Mouse (Mus musculus) embryonic fibroblast, embryonic 13.5 days (primary cell): Measurements from ENCODE around the gene Cep170. TPM values are rescaled to one million over a fixed set of nuclear protein-coding genes. Genes with fewer than 3 reads are reported as not detected.

Experiments
- H3K27ac ChIP-seq: 2 replicates; pipeline ENCODE4 v1.5.1; 2012; ENCODE audit warnings: low read length, control low read depth, inconsistent platforms; ENCODE audit not compliant: insufficient read depth
- H3K4me1 ChIP-seq: 2 replicates; pipeline ENCODE4 v1.6.1; 2011; ENCODE audit warnings: low read length; ENCODE audit not compliant: control insufficient read depth, insufficient read depth
- H3K4me3 ChIP-seq: 2 replicates; pipeline ENCODE4 v1.5.1; 2011; ENCODE audit warnings: mild to moderate bottlenecking, control low read depth, low read length; ENCODE audit not compliant: insufficient read depth
- CTCF ChIP-seq: IDR thresholded peaks from 2 replicates; pipeline ENCODE4 v1.5.1; 2011; ENCODE audit warnings: mild to moderate bottlenecking, control low read depth, low read length, moderate library complexity, borderline replicate concordance; ENCODE audit not compliant: insufficient read depth
- POLR2A ChIP-seq: IDR thresholded peaks from 2 replicates; pipeline ENCODE4 v1.6.1; 2011; ENCODE audit warnings: low read depth, mild to moderate bottlenecking, control low read depth, low read length, moderate library complexity
- polyA plus RNA-seq: library from polyadenylated mRNA; stranded (reverse); fragments of >200 nt; gene quantifications from 2 replicates; pipeline ENCODE4 v1.2.4, GENCODE M21; 2011; ENCODE audit warnings: low read depth; ENCODE audit not compliant: missing spikeins, insufficient read length

Gene Cep170
- polyA plus RNA-seq, 1 experiment, result 117 TPM

DNA sequence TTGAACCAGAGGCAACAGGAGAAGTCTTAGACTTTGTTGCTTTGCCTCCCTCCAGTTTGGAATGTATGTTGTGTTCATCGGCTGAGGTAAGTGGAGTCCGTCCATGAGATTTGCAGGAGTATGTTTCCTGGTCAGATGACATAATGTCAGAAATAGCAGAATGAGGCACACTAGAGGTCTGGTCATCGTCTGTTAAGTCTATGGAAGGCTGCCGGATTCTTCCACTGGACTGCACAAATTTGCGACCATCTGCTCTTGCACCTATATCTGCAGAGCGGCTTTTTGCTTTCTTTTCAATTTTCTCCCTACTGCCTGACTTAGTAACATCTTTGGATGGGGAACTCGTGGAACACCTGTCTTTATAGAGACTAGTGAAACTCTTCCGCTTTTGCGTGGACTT is 58.3 kb downstream of the Cep170 start:
- Histone ChIP-seq H3K4me3 (no peak overlapping the region), H3K4me1 (no peaks in the 10 kb centered on the region), H3K27ac (no peak overlapping the region)
- no peak for TF ChIP-seq CTCF
- no peak for TF ChIP-seq POLR2A

DNA sequence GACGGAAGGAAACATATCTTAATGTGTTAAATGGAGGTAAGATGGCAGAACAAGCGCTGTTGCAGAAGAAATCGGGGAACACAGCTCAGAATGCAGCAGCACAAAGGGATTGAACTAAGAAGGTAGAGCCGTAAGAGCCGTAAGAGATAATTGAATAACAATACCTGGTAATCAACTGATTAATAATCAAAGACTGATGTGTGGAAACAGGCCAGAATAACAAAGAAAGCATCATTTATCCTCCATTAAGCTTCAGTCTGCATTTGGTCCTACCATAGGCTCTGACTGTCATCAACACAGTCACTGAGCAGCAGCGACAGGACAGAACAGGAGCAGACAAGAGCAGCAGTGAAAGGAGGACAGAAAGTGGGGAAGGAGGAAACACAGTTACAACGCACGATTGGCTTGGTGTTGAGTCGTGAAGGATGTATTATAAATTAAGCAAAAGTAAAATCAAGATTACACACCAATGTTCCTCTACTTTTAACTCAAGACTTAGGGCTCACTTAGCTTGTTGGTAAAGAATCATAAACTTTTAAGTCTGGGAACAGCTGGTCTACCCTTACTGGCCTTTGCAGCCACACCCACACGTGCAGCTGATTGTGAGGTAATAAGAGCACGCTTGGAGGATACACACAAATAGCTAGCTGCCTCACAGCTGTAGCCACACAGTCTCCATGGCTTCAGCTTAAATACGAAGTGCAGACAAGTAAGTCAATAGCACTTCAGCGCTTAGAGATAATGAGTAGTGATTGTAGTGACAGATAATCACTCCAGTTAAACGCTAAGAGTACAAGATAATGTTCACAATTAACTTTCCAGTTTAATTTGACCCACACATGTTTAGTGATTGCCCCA is 59.8 kb downstream of the Cep170 start:
- no peak for TF ChIP-seq CTCF
- TF ChIP-seq POLR2A, result no peak

DNA sequence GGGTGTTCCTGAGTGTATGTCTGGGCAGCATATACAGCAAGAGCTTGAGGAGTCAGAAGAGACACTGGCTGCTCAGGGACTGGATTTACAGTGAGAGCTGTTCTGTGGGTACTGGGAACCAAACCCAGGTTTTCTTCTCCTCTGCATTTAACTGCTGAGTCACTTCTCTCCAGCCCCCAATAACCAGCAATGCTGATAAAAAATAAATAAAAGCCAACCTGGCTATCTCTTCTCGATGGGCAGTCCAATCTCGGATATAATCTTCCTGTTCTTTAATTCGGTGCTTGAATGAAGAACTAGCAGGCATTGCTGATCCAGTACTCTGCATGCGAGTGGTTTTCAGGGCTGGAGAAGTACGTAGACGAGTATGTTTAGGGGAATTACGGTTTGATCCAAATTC is 64.2 kb downstream of the Cep170 start:
- Histone ChIP-seq H3K4me1 (no peaks in the 10 kb centered on the region), H3K27ac (no peak overlapping the region), H3K4me3 (no peak overlapping the region)
- TF ChIP-seq POLR2A (no peak), CTCF (no peak)

More for the DNA sequence above, 59.8 kb downstream of the Cep170 start:
- Histone ChIP-seq H3K4me1 (no peaks in the 10 kb centered on the region), H3K4me3 (no peak overlapping the region), H3K27ac (no peak overlapping the region)

DNA sequence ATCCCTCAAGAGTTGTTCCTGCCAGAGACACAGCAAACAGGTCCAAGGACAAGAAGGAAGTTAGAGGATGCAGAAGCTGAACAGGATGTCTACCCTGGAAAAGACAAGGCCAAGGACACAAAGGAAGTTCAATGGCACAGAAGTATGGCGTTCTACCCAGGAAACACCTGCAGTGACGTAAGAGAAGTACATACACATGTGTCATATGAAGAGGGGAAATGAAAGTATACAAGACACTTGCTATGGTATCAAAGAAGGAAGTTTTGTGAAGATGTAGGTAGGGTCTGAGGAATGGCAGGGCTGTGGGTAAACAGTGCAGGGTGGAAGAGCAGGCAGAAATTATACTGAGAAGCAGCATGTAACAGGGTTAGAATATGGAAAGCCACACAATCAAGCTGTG is 81.0 kb downstream of the Cep170 start:
- Histone ChIP-seq H3K4me1 (no peaks in the 10 kb centered on the region), H3K27ac (no peak overlapping the region)
- TF ChIP-seq CTCF (no peak), POLR2A (no peak)

DNA sequence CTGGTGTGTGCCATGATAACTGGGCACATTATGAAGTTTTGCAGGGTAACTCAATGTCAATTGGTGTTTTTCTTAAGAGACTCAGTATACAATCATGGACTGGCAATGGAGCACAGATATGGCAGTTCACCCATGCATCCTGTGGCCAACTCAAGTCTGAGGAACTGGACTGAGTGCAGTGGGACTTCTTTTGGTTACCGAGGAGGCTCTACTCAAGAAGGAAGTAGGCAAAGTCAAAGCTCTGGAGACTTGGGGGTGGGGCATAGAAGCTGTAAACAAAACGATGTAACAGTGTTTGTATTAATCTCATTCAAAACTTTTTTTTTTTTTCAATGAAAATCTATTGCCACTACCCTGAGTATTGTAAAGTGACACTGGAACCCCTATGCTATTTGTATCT is 83.3 kb downstream of the Cep170 start:
- no peak overlapping the region for H3K27ac ChIP-seq
- H3K4me3 ChIP-seq, result no peak overlapping the region
- no peaks in the 10 kb centered on the region for H3K4me1 ChIP-seq
- TF ChIP-seq POLR2A (no peak), CTCF (no peak)

More for the DNA sequence above, 81.0 kb downstream of the Cep170 start:
- H3K4me3 ChIP-seq, result no peak overlapping the region

DNA sequence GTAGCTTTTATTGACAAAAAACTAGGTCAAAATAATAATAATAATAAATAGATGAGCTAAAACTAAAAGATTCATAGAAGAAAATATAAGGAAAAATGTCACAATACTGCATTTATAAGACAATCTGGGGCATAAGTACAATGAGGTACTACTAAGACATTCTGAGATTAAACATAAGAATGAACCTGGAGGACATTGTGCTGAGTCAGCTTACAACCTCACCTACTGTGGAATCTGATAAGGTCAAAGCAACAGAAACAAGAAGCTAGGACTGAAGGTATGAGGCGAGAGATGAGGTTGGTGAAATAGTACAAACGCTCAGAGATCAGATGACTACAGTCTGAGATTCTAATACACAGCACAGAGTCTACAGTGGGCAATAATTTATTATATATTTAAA is 86.5 kb downstream of the Cep170 start:
- Histone ChIP-seq H3K4me1 (no peaks in the 10 kb centered on the region), H3K27ac (no peak overlapping the region), H3K4me3 (no peak overlapping the region)
- no peak for TF ChIP-seq POLR2A

DNA sequence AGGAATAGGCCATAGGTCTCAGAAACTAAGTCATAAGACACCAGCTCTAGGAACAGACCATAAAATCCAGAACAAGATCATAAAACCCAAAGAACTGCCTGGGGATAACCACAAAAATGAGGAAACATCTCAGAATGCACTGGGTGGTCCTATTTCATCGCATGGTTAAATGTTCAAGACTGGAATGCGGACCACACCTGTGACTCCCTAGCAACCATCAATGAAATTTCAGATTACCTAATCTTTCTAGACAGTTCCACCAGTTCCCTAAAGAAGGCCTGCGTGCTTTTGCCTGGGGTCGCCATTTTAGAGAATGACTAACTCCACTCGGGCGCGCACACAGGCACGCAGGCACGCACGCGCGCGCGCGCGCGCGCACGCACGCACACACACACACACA is 89.1 kb downstream of the Cep170 start:
- H3K4me3 ChIP-seq, result no peak overlapping the region
- H3K4me1 ChIP-seq, result no peaks in the 10 kb centered on the region
- H3K27ac ChIP-seq, result no peak overlapping the region
- TF ChIP-seq POLR2A (no peak), CTCF (no peak)

DNA sequence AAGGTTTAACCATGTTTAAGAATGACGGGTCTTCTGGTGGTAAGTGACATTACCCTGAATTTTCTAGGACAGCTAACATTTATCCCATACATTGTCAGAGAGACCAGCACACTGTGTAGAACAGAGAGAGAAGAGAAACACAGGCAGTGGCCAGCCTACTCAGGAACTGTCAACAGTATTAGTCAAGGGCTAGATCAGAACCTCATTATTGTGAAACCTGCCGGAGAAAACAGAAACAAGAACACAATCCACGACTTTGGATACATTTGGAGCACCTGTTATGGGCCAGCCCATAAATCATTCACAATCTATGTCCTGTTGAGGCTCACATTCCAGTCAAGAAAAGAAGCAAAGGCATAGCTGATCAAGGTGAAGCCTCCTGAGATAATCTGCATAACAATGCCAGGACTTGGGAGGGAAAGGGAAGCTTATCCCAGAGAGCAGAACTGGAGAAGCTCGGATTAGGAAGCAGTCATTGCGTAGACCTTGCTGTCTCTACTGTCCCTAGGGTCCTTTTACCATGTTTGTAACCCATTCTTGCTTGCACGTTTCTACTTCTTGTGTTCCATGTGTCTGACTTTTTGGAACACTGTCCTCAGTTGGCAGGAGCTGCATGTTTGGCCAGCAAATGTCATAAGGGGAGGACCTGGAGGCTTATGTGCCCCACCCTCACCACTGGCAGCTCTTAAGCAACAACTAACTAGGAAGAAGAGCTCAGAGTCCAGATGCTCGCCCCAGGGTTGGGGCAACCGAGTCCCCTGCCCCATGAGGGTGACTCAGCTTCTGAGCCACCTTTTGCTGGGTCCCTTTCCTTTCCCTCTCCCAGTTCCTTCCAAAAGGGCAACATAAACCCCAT is 89.8 kb downstream of the Cep170 start:
- no peak for TF ChIP-seq POLR2A
- no peak for TF ChIP-seq CTCF
- H3K4me1 ChIP-seq, result no peaks in the 10 kb centered on the region
- H3K4me3 ChIP-seq, result no peak overlapping the region
- no peak overlapping the region for H3K27ac ChIP-seq

DNA sequence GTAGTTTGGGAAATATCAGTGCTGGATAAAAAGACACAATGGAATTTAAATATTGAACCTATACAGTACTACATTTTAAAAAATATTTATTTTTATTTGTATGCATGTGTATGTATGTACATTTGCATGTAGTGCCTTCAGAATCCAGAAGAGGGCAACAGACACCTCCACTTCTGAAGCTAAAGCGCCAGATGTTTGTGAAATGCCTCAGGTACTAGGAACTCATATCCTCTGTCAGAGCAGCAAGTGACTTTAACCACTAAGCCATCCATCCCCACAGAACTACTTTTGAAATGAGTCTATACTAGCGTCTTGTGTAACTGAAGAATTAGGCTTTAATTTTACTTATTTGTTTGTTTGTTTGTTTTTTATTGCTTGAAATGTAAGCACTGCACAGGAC is 101.4 kb downstream of the Cep170 start:
- H3K4me3 ChIP-seq, result no peak overlapping the region
- no peak for TF ChIP-seq CTCF
- TF ChIP-seq POLR2A, result no peak
- H3K27ac ChIP-seq, result no peak overlapping the region
- no peaks in the 10 kb centered on the region for H3K4me1 ChIP-seq

DNA sequence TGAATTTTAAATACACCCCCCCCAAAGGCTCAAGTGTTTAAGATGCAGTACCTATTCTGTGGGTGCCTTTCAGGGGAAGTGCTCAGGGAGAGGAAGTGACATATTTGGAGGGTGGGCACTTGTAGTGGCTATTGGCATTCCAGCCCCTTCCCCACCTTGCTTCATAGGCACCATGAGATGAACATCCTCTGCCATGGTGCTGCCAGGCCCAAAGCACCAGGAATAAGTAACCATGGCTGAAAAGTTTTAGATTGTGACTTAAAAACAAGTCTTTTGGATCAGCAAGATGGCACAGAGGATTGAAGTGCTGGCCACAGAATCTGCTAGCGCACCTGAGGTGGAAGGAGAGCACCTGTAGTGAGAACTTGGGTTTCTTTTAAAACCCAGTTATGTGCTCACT is 113.6 kb downstream of the Cep170 start:
- Histone ChIP-seq H3K4me3 (no peak overlapping the region), H3K27ac (no peak overlapping the region), H3K4me1 (no peaks in the 10 kb centered on the region)
- TF ChIP-seq CTCF, result no peak
- TF ChIP-seq POLR2A, result no peak
